Mouse (Mus musculus): ENCODE data around the gene Lbh.

DNA sequence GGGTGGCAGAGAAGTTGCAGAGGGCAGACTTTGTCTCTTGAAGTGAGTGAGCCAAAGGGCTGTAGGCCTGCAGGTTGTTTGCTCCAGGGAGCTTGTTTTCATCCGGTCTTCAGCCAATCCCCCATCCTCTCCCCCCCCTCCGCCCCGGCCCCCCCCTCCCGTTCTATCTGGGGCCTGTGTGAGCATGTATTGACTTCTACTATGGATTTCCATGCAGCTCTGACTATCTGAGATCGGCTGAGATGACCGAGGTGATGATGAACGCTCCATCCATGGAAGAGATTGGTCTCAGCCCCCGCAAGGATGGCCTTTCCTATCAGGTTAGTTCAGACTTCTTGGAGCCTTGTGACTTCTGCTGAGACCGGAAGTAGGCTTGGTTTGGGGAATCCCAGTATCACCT lies 2.9 kb downstream of the Lbh start:
- TF ChIP-seq POLR2A (IDR thresholded peaks at IDR 0.05; ENCODE audit: borderline replicate concordance, insufficient read depth, low read length) (no peak), CTCF (IDR thresholded peaks at IDR 0.05; ENCODE audit: borderline replicate concordance, insufficient read depth, low read depth, low read length) (no peak)

All from cerebellum, adult 2 months (tissue).